Mouse (Mus musculus): Measurements from ENCODE around the gene Cdyl. TPM values are rescaled to one million over a fixed set of nuclear protein-coding genes. Genes with fewer than 3 reads are reported as not detected.
A peak's percentile ranks its signal among the peaks of the same experiment; 100 is the strongest.

Gene Cdyl
- polyA plus RNA-seq, 1 experiment from 2014 or later = 9.5 TPM

- no peaks in the 10 kb centered on the region for H3K4me1 ChIP-seq (replicated peaks)
- H3K27me3 ChIP-seq = no peaks in the 10 kb centered on the region; the same call in 1 of the 2 replicates
- WGBS (ENCODE audit: insufficient replicate concordance) = 71% methylated on average over 11 of the region's 11 CpGs
- no peaks in the 10 kb centered on the region for H3K9me3 ChIP-seq (replicated peaks)
- H3K27ac ChIP-seq (replicated peaks) = no peak overlapping the region
- H3K4me2 ChIP-seq = no peak overlapping the region
- no peak overlapping the region for H3K9ac ChIP-seq
- ATAC-seq (ENCODE audit: insufficient read depth) = no peak
- no peaks in the 10 kb centered on the region for H3K36me3 ChIP-seq (replicated peaks)
- no peak overlapping the region for H3K4me3 ChIP-seq (replicated peaks)
These were observed 9.3 kb upstream of the Cdyl start for GRCm38 (mm10) chr13:35650284-35650872.

GRCm38 (mm10) chr13:35652851-35653250 is 6.8 kb upstream of the Cdyl start:
- no peak overlapping the region for H3K9ac ChIP-seq
- no peaks in the 10 kb centered on the region for H3K9me3 ChIP-seq (replicated peaks)
- no peak overlapping the region for H3K4me2 ChIP-seq
- H3K4me3 ChIP-seq (replicated peaks) = no peak overlapping the region
- 70% methylated on average over 4 of the region's 4 CpGs for WGBS (ENCODE audit: insufficient replicate concordance)
- no peak for ATAC-seq (ENCODE audit: insufficient read depth)
- no peaks in the 10 kb centered on the region; the same call in 1 of the 2 replicates for H3K27me3 ChIP-seq
- H3K4me1 ChIP-seq (replicated peaks) = no peaks in the 10 kb centered on the region
- H3K36me3 ChIP-seq (replicated peaks) = no peaks in the 10 kb centered on the region
- no peak overlapping the region for H3K27ac ChIP-seq (replicated peaks)

DNA sequence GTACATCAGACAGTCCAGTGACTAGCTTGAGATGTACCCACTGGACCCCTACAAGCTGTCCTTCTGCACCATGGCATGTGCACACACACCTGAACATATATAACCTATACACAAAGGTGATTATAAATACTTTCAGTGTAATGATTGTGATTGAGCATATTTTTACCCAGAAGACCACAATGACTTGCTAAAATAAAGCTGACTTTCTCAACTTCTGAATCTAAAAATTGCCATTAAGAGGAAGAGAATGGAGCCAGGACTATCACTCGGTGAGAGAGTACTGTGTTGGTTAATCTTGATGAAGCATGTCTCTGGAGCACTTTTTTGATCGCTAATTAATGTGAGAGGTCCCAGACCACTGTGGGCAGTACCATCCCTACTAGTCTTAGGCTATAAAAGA is 2.8 kb upstream of the Cdyl start:
- Histone ChIP-seq H3K9ac (no peak overlapping the region), H3K9me3 (replicated peaks) (no peaks in the 10 kb centered on the region), H3K27me3 (peaks cover 8% of the 10 kb centered on the region; the same call in 1 of the 2 replicates), H3K4me3 (replicated peaks) (no peak overlapping the region), H3K4me1 (replicated peaks) (no peaks in the 10 kb centered on the region), H3K36me3 (replicated peaks) (no peaks in the 10 kb centered on the region), H3K27ac (replicated peaks) (no peak overlapping the region), H3K4me2 (no peak overlapping the region)
- ATAC-seq (ENCODE audit: insufficient read depth) = no peak
- WGBS (ENCODE audit: insufficient replicate concordance) = 53% methylated on average over 2 of the region's 2 CpGs

DNA sequence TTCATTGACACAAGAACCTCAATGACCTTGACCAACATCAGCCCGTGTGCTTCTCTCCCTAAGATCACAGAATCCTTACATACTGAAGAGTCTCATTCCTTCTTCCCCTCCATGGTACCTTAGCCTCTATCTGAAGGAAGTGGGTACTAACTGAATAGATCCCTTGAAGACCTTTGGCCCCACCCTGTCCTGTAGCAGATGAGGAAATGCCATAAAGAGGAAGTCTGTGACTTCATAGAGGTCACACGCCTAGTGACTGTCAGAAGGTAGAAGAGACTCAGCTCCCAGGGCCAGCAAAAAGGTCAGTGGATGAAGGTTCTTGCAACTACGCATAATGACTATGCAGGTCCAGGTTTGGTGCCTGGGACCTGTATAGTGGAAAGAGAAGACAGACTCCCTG is 5.8 kb downstream of the Cdyl start:
- no peak overlapping the region for H3K4me3 ChIP-seq (replicated peaks)
- 48% methylated on average over 3 of the region's 3 CpGs for WGBS (ENCODE audit: insufficient replicate concordance)
- no peak overlapping the region for H3K4me2 ChIP-seq
- H3K9ac ChIP-seq = no peak overlapping the region
- no peaks in the 10 kb centered on the region for H3K9me3 ChIP-seq (replicated peaks)
- 0 out of 2 replicates have a peak, but pooled peaks cover 9% of the 10 kb centered on the region for H3K27me3 ChIP-seq
- H3K4me1 ChIP-seq (replicated peaks) = peaks cover 11% of the 10 kb centered on the region
- no peak overlapping the region for H3K27ac ChIP-seq (replicated peaks)
- no peak for ATAC-seq (ENCODE audit: insufficient read depth)
- no peaks in the 10 kb centered on the region for H3K36me3 ChIP-seq (replicated peaks)

- WGBS (ENCODE audit: insufficient replicate concordance) = 63% methylated on average over 4 of the region's 4 CpGs
- ATAC-seq (ENCODE audit: insufficient read depth) = no peak
- Histone ChIP-seq H3K9ac (no peak overlapping the region), H3K4me3 (replicated peaks) (no peak overlapping the region), H3K4me1 (replicated peaks) (peaks cover 12% of the 10 kb centered on the region), H3K27me3 (0 out of 2 replicates have a peak, but pooled peaks cover 4% of the 10 kb centered on the region), H3K36me3 (replicated peaks) (no peaks in the 10 kb centered on the region), H3K9me3 (replicated peaks) (no peaks in the 10 kb centered on the region), H3K27ac (replicated peaks) (no peak overlapping the region), H3K4me2 (no peak overlapping the region)
These were observed 10.4 kb downstream of the Cdyl start for GRCm38 (mm10) chr13:35669910-35670469.

- WGBS (ENCODE audit: insufficient replicate concordance) = 78% methylated on average over 4 of the region's 4 CpGs
- Histone ChIP-seq H3K27ac (replicated peaks) (no peak overlapping the region), H3K4me3 (replicated peaks) (no peak overlapping the region), H3K36me3 (replicated peaks) (no peaks in the 10 kb centered on the region), H3K9ac (no peak overlapping the region), H3K9me3 (replicated peaks) (no peaks in the 10 kb centered on the region), H3K4me1 (replicated peaks) (peaks cover 14% of the 10 kb centered on the region), H3K4me2 (no peak overlapping the region), H3K27me3 (0 out of 2 replicates have a peak, but pooled peaks cover 4% of the 10 kb centered on the region)
- no peak for ATAC-seq (ENCODE audit: insufficient read depth)
These were observed 11.2 kb downstream of the Cdyl start for GRCm38 (mm10) chr13:35670875-35671274.

DNA sequence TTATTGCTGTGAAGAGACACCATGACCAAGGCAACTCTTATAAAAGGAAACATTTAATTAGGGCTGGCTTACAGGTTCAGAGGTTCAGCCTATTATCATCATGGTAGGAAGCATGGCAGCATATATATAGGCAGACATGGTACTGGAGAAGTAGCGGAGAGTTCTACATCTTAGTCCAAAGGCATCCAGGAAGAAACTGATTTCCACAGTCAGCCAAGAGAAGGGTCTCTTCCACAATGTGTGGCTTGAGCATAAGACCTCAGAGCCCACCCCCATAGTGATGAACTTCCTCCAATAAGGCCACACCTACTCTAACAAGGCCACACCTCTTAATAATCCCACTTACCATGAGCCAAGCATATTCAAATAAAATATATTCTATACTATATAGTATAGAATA is 17.3 kb downstream of the Cdyl start:
- no peaks in the 10 kb centered on the region for H3K9me3 ChIP-seq (replicated peaks)
- WGBS (ENCODE audit: insufficient replicate concordance) = 94% methylated on average over 1 of the region's 1 CpGs
- H3K36me3 ChIP-seq (replicated peaks) = no peaks in the 10 kb centered on the region
- H3K27me3 ChIP-seq = 0 out of 2 replicates have a peak, but pooled peaks cover 4% of the 10 kb centered on the region
- H3K9ac ChIP-seq = no peak overlapping the region
- ATAC-seq (ENCODE audit: insufficient read depth) = peak; percentile 32
- H3K4me3 ChIP-seq (replicated peaks) = no peak overlapping the region
- H3K4me2 ChIP-seq = peak overlapping the region; percentile 41
- H3K27ac ChIP-seq (replicated peaks) = peak overlapping the region; percentile 99
- peaks cover 50% of the 10 kb centered on the region for H3K4me1 ChIP-seq (replicated peaks)

DNA sequence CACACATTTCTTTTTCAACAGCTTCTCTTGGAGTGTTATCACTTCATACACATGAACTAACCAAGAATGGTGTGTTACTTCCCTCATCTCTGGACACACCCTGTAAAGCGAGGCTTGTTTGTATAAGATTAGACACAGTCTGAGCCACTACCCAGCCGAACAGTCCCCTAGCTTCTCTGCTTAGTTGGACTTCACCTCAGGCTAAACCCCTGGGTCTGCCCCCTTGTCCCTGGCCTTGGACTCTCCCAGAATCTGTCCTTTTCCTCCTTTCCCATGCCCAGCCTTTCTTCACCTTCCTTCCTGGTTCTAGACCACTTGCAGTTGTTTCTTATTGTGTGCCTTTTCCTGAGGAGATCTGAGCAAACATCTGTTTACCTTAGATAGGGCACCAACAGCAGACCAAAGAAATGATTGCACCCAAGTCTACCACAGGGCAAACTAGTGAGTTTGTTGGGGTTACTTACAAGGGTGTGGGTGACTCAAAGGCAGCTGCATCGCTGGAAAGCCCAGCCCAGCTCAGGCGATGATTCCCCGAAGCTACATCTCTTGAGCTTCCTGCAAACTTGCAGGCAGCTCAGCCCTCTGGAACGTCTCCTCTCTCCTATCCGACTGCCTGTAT is 17.9 kb downstream of the Cdyl start:
- Histone ChIP-seq H3K4me3 (replicated peaks) (peak overlapping the region; percentile 37), H3K9ac (peak overlapping the region; percentile 55), H3K27me3 (0 out of 2 replicates have a peak, but pooled peaks cover 4% of the 10 kb centered on the region), H3K27ac (replicated peaks) (peak overlapping the region; percentile 99), H3K4me2 (peak overlapping the region; percentile 70), H3K9me3 (replicated peaks) (no peaks in the 10 kb centered on the region), H3K4me1 (replicated peaks) (peaks cover 50% of the 10 kb centered on the region), H3K36me3 (replicated peaks) (no peaks in the 10 kb centered on the region)
- WGBS (ENCODE audit: insufficient replicate concordance) = 13% methylated on average over 7 of the region's 7 CpGs
- peak; percentile 99 for ATAC-seq (ENCODE audit: insufficient read depth)

DNA sequence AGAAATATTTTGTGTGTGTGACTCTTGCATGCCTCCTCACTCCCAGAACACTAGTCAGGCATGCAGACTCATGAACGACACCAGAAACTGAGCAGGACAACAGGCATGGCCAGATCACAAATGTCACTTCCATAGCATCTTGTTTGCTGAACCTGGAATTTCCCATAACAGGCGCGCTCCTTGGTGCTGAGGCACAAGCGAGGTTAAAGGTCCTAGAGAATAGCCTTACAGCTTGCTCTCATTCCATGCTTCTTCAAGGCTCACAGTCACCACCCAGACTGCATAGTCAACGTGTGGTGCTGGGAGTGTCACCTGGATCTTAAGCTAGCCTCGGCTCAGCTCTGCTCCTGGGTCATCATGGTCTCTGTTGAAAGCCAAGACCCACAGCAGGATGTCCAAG is 19.1 kb downstream of the Cdyl start:
- Histone ChIP-seq H3K4me1 (replicated peaks) (peaks cover 50% of the 10 kb centered on the region), H3K4me2 (peak overlapping the region; percentile 70)

GRCm38 (mm10) chr13:35681361-35681760 is 21.7 kb downstream of the Cdyl start:
- Histone ChIP-seq H3K4me3 (replicated peaks) (no peak overlapping the region), H3K4me1 (replicated peaks) (peaks cover 39% of the 10 kb centered on the region), H3K36me3 (replicated peaks) (no peaks in the 10 kb centered on the region), H3K4me2 (no peak overlapping the region), H3K9ac (no peak overlapping the region), H3K27ac (replicated peaks) (no peak overlapping the region), H3K9me3 (replicated peaks) (no peaks in the 10 kb centered on the region), H3K27me3 (no peaks in the 10 kb centered on the region)
- 71% methylated on average over 3 of the region's 3 CpGs for WGBS (ENCODE audit: insufficient replicate concordance)
- ATAC-seq (ENCODE audit: insufficient read depth) = no peak

More for the DNA sequence above, 19.1 kb downstream of the Cdyl start:
- Histone ChIP-seq H3K27me3 (0 out of 2 replicates have a peak, but pooled peaks cover 4% of the 10 kb centered on the region), H3K9ac (peak overlapping the region; percentile 55), H3K27ac (replicated peaks) (peak overlapping the region; percentile 99), H3K9me3 (replicated peaks) (no peaks in the 10 kb centered on the region), H3K4me3 (replicated peaks) (no peak overlapping the region), H3K36me3 (replicated peaks) (no peaks in the 10 kb centered on the region)
- 80% methylated on average over 6 of the region's 6 CpGs for WGBS (ENCODE audit: insufficient replicate concordance)
- no peak for ATAC-seq (ENCODE audit: insufficient read depth)

DNA sequence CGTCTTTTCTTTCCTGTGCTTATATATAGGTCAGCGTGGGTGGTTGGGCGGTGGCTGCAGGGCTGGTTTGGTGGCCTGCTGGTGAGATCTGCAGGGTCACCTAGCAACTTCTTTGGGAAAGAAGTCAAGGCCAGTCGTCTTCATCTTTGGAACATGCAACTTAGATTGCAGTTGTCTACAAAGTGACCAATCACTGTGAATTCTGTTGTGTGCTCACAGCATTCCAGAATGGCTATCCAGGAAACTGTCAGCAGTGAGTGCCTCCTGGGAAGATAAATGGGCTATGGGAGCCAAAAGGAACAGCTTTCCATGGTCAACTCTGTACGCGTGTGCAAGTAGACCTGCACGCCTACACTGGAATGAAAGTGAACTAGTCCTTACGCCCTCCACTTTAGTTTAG is 26.6 kb downstream of the Cdyl start:
- Histone ChIP-seq H3K9me3 (replicated peaks) (no peaks in the 10 kb centered on the region), H3K4me3 (replicated peaks) (no peak overlapping the region), H3K36me3 (replicated peaks) (no peaks in the 10 kb centered on the region), H3K9ac (no peak overlapping the region), H3K27ac (replicated peaks) (no peak overlapping the region), H3K4me2 (no peak overlapping the region), H3K27me3 (no peaks in the 10 kb centered on the region), H3K4me1 (replicated peaks) (peaks cover 13% of the 10 kb centered on the region)
- 73% methylated on average over 8 of the region's 8 CpGs for whole genome bisulfite sequencing (ENCODE audit: insufficient replicate concordance)
- no peak for ATAC-seq (ENCODE audit: insufficient read depth)
